Mouse (Mus musculus): Measurements from ENCODE around the gene Gm47289. TPM values are rescaled to one million over a fixed set of nuclear protein-coding genes. Genes with fewer than 3 reads are reported as not detected.

The Gm47289 gene
- polyA plus RNA-seq, 1 experiment from 2014 or later, result not detected

DNA sequence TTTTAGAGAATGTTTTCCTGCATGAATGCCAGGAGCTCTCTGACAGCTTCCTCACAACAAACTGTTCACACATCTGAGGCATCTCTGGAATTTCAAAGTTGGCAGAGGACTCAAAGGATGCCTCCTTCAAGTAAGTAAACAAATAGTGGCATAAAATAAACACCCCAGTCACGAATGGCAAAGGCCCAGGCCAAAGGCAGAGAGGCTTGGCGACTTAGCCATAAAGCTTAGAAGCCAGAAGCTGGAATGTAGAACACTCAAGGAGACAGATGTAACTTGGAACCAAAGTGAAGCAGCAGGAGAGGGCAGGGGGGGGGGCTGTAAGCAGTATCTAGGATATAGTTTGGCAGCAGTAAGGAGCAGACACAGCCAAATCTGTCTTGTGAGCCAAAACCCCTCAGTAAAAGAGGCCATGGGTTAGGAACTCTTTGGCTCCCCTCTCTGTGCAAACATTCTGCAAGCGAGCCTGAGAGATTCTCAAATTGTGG lies 22.3 kb downstream of the Gm47289 start:
- H3K36me3 ChIP-seq (ENCODE audit: control insufficient read depth, insufficient read depth, low read length), result no peaks in the 10 kb centered on the region
- H3K4me2 ChIP-seq (ENCODE audit: low read depth, low read length), result no peak overlapping the region
- no peaks in the 10 kb centered on the region for H3K27me3 ChIP-seq (ENCODE audit: control insufficient read depth, insufficient read depth, low read length)
- no peak overlapping the region for H3K27ac ChIP-seq (ENCODE audit: low read depth, low read length)
- no peak overlapping the region for H3K4me3 ChIP-seq (ENCODE audit: low read depth, low read length)
- WGBS, result 38% methylated on average over 3 of the region's 3 CpGs
- no peaks in the 10 kb centered on the region for H3K4me1 ChIP-seq (ENCODE audit: control insufficient read depth, insufficient read depth, low read length)
- no peaks in the 10 kb centered on the region for H3K9me3 ChIP-seq (ENCODE audit: control insufficient read depth, low read length)
- H3K9ac ChIP-seq (replicated peaks; ENCODE audit: low read depth, low read length), result no peak overlapping the region
- no peak; the same call in 1 of the 2 replicates for ATAC-seq (ENCODE audit: low read depth)

DNA sequence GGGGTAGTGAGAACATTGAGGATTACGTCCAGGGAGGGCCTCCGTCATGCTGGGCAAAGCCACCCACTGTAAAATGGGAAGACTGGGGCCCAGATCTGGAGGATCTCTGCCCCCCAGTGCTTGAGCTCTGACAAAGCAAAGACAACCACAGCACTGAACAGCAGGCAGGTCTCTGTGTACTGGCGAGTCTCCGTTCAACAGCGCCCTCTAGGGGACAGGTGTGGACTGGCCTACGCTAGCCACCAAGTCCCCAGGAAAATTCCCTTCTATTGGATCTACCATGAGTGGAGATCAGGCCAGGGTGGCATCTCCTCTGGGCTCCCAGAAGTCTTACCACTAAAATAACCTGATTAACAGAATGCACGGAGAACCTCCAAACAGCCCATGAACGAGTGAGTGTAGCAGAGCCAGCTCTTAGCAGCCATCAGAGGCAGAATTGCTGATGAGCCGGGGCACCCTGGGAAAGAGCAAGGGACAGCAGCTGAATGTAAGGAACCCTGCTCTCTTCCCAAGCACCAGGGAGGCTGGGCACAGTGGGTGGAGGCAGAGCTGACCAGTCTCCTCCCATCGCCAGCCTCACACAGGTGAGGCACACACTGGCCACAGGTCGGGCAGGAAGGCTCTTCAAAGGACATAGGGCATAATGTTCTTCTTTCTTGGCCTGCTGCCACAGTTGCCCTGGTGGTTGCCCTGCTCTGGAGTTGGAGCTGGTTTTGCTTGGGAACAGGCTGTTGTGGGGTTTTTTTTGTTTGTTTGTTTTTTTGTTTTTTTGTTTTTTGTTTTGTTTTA lies 33.4 kb downstream of the Gm47289 start:
- Histone ChIP-seq H3K27ac (ENCODE audit: low read depth, low read length) (no peak overlapping the region), H3K27me3 (ENCODE audit: control insufficient read depth, insufficient read depth, low read length) (no peaks in the 10 kb centered on the region), H3K4me2 (ENCODE audit: low read depth, low read length) (no peak overlapping the region), H3K4me3 (ENCODE audit: low read depth, low read length) (no peak overlapping the region), H3K9me3 (ENCODE audit: control insufficient read depth, low read length) (no peaks in the 10 kb centered on the region), H3K9ac (replicated peaks; ENCODE audit: low read depth, low read length) (no peak overlapping the region), H3K36me3 (ENCODE audit: control insufficient read depth, insufficient read depth, low read length) (no peaks in the 10 kb centered on the region), H3K4me1 (ENCODE audit: control insufficient read depth, insufficient read depth, low read length) (no peaks in the 10 kb centered on the region)
- ATAC-seq (ENCODE audit: low read depth), result no peak
- 40% methylated on average over 11 of the region's 11 CpGs for WGBS

DNA sequence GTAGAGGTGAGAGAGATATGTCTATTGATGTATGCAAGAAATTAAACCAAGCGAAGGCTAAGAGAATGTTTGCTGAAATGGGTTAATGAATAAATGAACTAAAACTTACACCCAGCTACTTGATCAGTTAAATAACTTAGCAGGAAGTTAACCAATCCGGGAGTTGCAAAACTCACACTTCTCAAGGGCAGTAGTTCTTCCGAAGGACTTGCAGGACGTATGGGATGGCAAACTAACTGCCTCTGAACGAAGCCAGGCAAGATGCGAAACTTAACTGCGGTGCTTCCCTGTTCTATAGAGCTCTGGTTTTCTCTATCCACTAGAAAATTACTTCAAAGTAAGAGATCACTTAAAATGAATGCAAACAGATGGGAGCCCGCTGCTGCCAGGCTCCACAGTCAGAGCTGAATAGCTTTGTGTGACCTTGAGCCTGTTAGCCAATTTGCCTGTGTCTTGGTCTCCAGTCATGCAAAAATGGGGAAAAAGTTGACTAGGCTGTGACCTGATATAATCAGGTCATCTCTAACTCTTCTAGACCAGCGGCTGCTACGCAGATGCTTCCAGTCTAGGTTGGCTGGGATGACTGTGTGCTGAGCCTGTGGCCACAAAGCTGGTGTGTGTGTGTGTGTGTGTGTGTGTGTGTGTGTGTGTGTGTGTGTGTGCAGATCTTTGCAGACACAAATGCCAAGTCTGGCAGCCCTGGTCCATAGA lies 40.3 kb downstream of the Gm47289 start:
- Histone ChIP-seq H3K4me2 (ENCODE audit: low read depth, low read length) (no peak overlapping the region), H3K9ac (replicated peaks; ENCODE audit: low read depth, low read length) (no peak overlapping the region), H3K27ac (ENCODE audit: low read depth, low read length) (no peak overlapping the region), H3K36me3 (ENCODE audit: control insufficient read depth, insufficient read depth, low read length) (no peaks in the 10 kb centered on the region), H3K4me3 (ENCODE audit: low read depth, low read length) (no peak overlapping the region), H3K4me1 (ENCODE audit: control insufficient read depth, insufficient read depth, low read length) (no peaks in the 10 kb centered on the region), H3K27me3 (ENCODE audit: control insufficient read depth, insufficient read depth, low read length) (no peaks in the 10 kb centered on the region), H3K9me3 (ENCODE audit: control insufficient read depth, low read length) (no peaks in the 10 kb centered on the region)
- no peak for ATAC-seq (ENCODE audit: low read depth)
- 90% methylated on average over 10 of the region's 10 CpGs for WGBS

DNA sequence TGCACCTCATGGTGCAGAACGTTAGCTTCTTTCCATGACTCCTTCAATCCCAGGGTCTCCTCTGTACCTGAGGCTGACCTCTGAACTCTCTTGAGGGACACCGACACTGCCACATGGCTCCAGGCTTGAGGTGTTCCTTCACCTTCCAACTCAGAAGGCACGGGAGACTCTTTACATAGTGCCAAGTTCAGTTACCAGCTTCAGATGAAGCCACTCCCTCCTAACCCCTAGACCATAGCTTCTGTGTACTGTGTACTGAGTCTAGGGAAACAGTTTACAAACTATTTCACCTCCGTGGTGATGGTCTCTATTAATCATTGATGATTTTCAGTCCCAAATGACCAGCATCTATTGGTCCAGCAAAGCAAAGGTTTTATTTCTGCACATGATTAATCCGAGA lies 42.7 kb downstream of the Gm47289 start:
- H3K4me2 ChIP-seq (ENCODE audit: low read depth, low read length), result no peak overlapping the region
- no peak for ATAC-seq (ENCODE audit: low read depth)
- H3K9me3 ChIP-seq (ENCODE audit: control insufficient read depth, low read length), result no peaks in the 10 kb centered on the region
- WGBS, result 87% methylated on average over 5 of the region's 5 CpGs
- no peaks in the 10 kb centered on the region for H3K27me3 ChIP-seq (ENCODE audit: control insufficient read depth, insufficient read depth, low read length)
- no peaks in the 10 kb centered on the region for H3K36me3 ChIP-seq (ENCODE audit: control insufficient read depth, insufficient read depth, low read length)
- no peak overlapping the region for H3K4me3 ChIP-seq (ENCODE audit: low read depth, low read length)
- no peaks in the 10 kb centered on the region for H3K4me1 ChIP-seq (ENCODE audit: control insufficient read depth, insufficient read depth, low read length)
- H3K27ac ChIP-seq (ENCODE audit: low read depth, low read length), result no peak overlapping the region
- no peak overlapping the region for H3K9ac ChIP-seq (replicated peaks; ENCODE audit: low read depth, low read length)

DNA sequence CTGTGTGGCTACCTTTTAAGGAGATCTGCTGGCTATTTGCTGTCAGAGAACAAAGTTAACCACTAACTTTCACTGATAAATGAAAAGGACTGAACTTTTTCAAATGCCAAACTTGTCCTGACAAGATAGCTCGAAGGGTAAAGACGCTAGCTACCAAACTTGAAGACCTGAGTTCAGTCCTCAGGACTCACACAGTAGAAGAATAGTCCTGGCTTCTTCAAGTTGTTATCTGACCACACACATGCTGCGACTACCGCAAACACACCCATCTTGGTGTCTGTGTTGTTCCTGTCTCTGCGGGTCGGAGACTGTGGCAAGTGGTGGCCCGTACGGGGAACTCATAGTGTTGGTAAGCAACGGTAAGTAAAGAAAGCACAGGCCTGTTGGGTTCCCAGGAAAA lies 44.7 kb downstream of the Gm47289 start:
- Histone ChIP-seq H3K27ac (ENCODE audit: low read depth, low read length) (no peak overlapping the region), H3K9ac (replicated peaks; ENCODE audit: low read depth, low read length) (no peak overlapping the region), H3K36me3 (ENCODE audit: control insufficient read depth, insufficient read depth, low read length) (no peaks in the 10 kb centered on the region), H3K27me3 (ENCODE audit: control insufficient read depth, insufficient read depth, low read length) (no peaks in the 10 kb centered on the region), H3K4me2 (ENCODE audit: low read depth, low read length) (no peak overlapping the region), H3K9me3 (ENCODE audit: control insufficient read depth, low read length) (no peaks in the 10 kb centered on the region), H3K4me3 (ENCODE audit: low read depth, low read length) (no peak overlapping the region), H3K4me1 (ENCODE audit: control insufficient read depth, insufficient read depth, low read length) (no peaks in the 10 kb centered on the region)
- 94% methylated on average over 9 of the region's 9 CpGs for WGBS
- no peak for ATAC-seq (ENCODE audit: low read depth)

DNA sequence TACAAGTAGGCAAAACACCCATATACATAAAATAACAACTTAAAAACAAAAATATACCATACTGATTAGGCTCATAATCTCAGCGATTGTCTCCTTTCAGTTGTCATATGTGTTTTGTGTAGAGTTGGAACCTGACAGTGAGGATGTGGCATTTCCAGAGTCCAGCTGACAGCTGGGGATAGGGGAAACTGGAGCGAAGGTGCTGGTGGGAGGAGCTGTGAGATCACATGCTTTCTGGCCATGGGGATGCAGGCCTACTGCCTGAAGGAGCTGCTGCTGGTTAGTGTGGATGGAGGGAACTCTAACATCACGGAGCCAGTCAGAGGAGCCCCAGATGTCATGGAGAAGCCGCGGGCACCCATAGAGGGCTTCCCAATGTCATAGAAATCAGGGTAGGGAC lies 46.8 kb downstream of the Gm47289 start:
- no peaks in the 10 kb centered on the region for H3K4me1 ChIP-seq (ENCODE audit: control insufficient read depth, insufficient read depth, low read length)
- no peaks in the 10 kb centered on the region for H3K9me3 ChIP-seq (ENCODE audit: control insufficient read depth, low read length)
- H3K4me3 ChIP-seq (ENCODE audit: low read depth, low read length), result no peak overlapping the region
- H3K27me3 ChIP-seq (ENCODE audit: control insufficient read depth, insufficient read depth, low read length), result no peaks in the 10 kb centered on the region
- 94% methylated on average over 5 of the region's 5 CpGs for WGBS
- no peaks in the 10 kb centered on the region for H3K36me3 ChIP-seq (ENCODE audit: control insufficient read depth, insufficient read depth, low read length)
- no peak for ATAC-seq (ENCODE audit: low read depth)
- H3K4me2 ChIP-seq (ENCODE audit: low read depth, low read length), result no peak overlapping the region
- no peak overlapping the region for H3K27ac ChIP-seq (ENCODE audit: low read depth, low read length)
- H3K9ac ChIP-seq (replicated peaks; ENCODE audit: low read depth, low read length), result no peak overlapping the region

DNA sequence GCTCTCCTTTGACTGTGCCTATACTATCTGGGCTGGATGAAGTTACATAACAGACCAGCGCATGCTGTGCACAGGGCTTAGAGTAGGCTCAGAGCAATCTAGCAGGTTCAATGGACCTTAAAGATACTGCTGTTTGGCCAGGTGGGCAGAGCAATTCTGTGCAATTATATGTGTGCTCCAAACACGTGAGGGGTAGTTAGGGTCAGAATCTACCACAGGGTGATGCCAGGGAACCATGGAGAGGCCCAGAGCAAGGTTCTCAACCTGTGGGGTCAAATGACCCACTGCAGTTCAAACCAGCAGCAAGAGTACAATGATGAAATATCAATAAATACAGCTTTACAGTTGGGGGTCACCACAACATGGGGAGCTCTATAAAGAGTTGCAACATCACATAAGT lies 47.7 kb downstream of the Gm47289 start:
- no peak overlapping the region for H3K4me2 ChIP-seq (ENCODE audit: low read depth, low read length)
- H3K27me3 ChIP-seq (ENCODE audit: control insufficient read depth, insufficient read depth, low read length), result no peaks in the 10 kb centered on the region
- H3K27ac ChIP-seq (ENCODE audit: low read depth, low read length), result no peak overlapping the region
- no peaks in the 10 kb centered on the region for H3K36me3 ChIP-seq (ENCODE audit: control insufficient read depth, insufficient read depth, low read length)
- H3K9ac ChIP-seq (replicated peaks; ENCODE audit: low read depth, low read length), result no peak overlapping the region
- no peaks in the 10 kb centered on the region for H3K9me3 ChIP-seq (ENCODE audit: control insufficient read depth, low read length)
- no peak overlapping the region for H3K4me3 ChIP-seq (ENCODE audit: low read depth, low read length)
- H3K4me1 ChIP-seq (ENCODE audit: control insufficient read depth, insufficient read depth, low read length), result no peaks in the 10 kb centered on the region
- 79% methylated on average over 2 of the region's 2 CpGs for WGBS
- no peak for ATAC-seq (ENCODE audit: low read depth)

DNA sequence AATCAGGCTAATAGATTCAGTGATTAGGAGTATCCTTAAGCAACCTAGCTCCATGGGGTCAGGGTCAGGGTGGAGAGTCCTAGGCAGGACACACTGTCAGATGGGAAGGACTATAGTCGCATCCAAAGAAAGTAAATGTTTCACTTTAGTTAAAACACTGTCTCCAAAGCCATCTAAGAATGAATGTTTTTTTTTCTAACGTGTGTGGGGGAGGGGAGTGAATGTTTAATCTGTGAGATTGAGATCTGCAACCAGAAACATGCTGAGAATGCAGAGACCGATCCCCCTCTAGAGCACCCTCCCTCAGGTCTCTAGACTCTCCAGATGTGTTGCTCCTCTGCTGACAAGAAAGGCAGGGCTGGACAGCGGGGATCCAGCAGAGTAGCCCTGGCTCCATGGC lies 48.2 kb downstream of the Gm47289 start:
- 83% methylated on average over 4 of the region's 4 CpGs for WGBS

DNA sequence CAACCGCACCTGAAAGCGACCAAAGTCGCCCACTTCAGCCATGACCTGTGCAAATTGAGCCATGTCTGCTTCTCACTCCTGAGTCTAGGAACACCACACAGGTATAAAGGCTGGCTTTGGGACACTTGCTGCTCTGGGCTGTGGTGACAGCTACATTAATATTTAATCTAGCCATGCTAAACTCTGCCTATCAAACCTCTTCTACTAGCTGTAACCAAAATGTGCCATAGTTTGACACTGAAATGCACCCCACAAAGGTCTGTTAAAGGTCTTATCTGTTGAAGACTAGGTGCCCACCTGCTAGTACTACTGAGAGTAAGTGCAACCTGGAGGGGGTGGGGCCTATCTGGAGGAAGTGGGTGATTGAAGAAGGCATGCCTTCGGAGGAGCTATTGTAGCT lies 50.0 kb downstream of the Gm47289 start, which contains the start of gene Slc22a13:
Gene Slc22a13 (minus strand): TSS at position 101 of the 400 bp plus-strand sequence.
- 93% methylated on average over 4 of the region's 4 CpGs for WGBS
- Histone ChIP-seq H3K4me1 (ENCODE audit: control insufficient read depth, insufficient read depth, low read length) (no peaks in the 10 kb centered on the region), H3K9me3 (ENCODE audit: control insufficient read depth, low read length) (no peaks in the 10 kb centered on the region), H3K27ac (ENCODE audit: low read depth, low read length) (no peak within 1 kb of the TSS), H3K27me3 (ENCODE audit: control insufficient read depth, insufficient read depth, low read length) (no peaks in the 10 kb centered on the region), H3K36me3 (ENCODE audit: control insufficient read depth, insufficient read depth, low read length) (no peaks in the 10 kb centered on the region), H3K9ac (replicated peaks; ENCODE audit: low read depth, low read length) (no peak within 1 kb of the TSS), H3K4me3 (ENCODE audit: low read depth, low read length) (no peak within 1 kb of the TSS), H3K4me2 (ENCODE audit: low read depth, low read length) (no peak within 1 kb of the TSS)
- no peak for ATAC-seq (ENCODE audit: low read depth)

More for the DNA sequence above, 48.2 kb downstream of the Gm47289 start:
- no peak for ATAC-seq (ENCODE audit: low read depth)
- Histone ChIP-seq H3K27me3 (ENCODE audit: control insufficient read depth, insufficient read depth, low read length) (no peaks in the 10 kb centered on the region), H3K27ac (ENCODE audit: low read depth, low read length) (no peak overlapping the region), H3K4me3 (ENCODE audit: low read depth, low read length) (no peak overlapping the region), H3K4me2 (ENCODE audit: low read depth, low read length) (no peak overlapping the region), H3K9ac (replicated peaks; ENCODE audit: low read depth, low read length) (no peak overlapping the region), H3K36me3 (ENCODE audit: control insufficient read depth, insufficient read depth, low read length) (no peaks in the 10 kb centered on the region), H3K9me3 (ENCODE audit: control insufficient read depth, low read length) (no peaks in the 10 kb centered on the region), H3K4me1 (ENCODE audit: control insufficient read depth, insufficient read depth, low read length) (no peaks in the 10 kb centered on the region)

Measured in neural tube, embryonic 14.5 days (tissue).